Mouse (Mus musculus) MEL (cell line): Measurements from ENCODE around the gene Olfr1294. TPM values are rescaled to one million over a fixed set of nuclear protein-coding genes. Genes with fewer than 3 reads are reported as not detected.

ENCODE experiments used
- DNase-seq: peaks from one replicate; pipeline ENCODE4 v3.0.0; 2011; ENCODE audit warnings: low read depth, low spot score
- H3K27ac ChIP-seq: 2 replicates; pipeline ENCODE4 v1.5.1; 2012; ENCODE audit warnings: low read depth, mild to moderate bottlenecking, control low read depth, low read length, moderate library complexity; ENCODE audit not compliant: control insufficient read depth
- H3K27me3 ChIP-seq, 2 experiments: fragments of 150-350 bp in 1 of 2; sonication (generic) in 1 of 2; 2 replicates each; pipeline ENCODE4 v1.6.1; 2012; ENCODE audit warnings: low read length in 2 of 2, mild to moderate bottlenecking in 2 of 2, improper control_type of control experiment in 1 of 2, moderate library complexity in 1 of 2; ENCODE audit not compliant: insufficient read depth in 2 of 2, control insufficient read depth in 1 of 2
- H3K36me3 ChIP-seq, 2 experiments: 2 replicates each; pipeline ENCODE4 v1.6.1; 2012 to 2014; ENCODE audit warnings: low read length in 2 of 2, improper control_type of control experiment in 1 of 2, inconsistent platforms in 1 of 2, mild to moderate bottlenecking in 1 of 2; ENCODE audit not compliant: insufficient read depth in 2 of 2, control insufficient read depth in 1 of 2
- H3K4me1 ChIP-seq, 2 experiments: fragments of 150-350 bp in 1 of 2; sonication (generic) in 1 of 2; 2 replicates each; pipeline ENCODE4 v1.6.1; 2012; ENCODE audit warnings: low read length in 2 of 2, improper control_type of control experiment in 1 of 2, mild to moderate bottlenecking in 1 of 2; ENCODE audit not compliant: insufficient read depth in 2 of 2, control insufficient read depth in 1 of 2
- H3K4me3 ChIP-seq, 2 experiments: fragments of 150-350 bp in 1 of 2; sonication (generic) in 1 of 2; 2 replicates each; pipeline ENCODE4 v1.5.1; 2012; ENCODE audit warnings: low read depth in 2 of 2, low read length in 2 of 2, mild to moderate bottlenecking in 2 of 2, moderate library complexity in 2 of 2, control low read depth in 1 of 2, improper control_type of control experiment in 1 of 2; ENCODE audit not compliant: control insufficient read depth in 1 of 2, insufficient read depth in 1 of 2
- H3K79me2 ChIP-seq: 2 replicates; pipeline ENCODE4 v1.6.1; 2012; ENCODE audit warnings: mild to moderate bottlenecking, low read length, moderate library complexity; ENCODE audit not compliant: control insufficient read depth, poor library complexity, insufficient read depth
- H3K9ac ChIP-seq: 2 replicates; pipeline ENCODE4 v1.6.1; 2012; ENCODE audit warnings: low read depth, mild to moderate bottlenecking, control low read depth, low read length, moderate library complexity; ENCODE audit not compliant: control insufficient read depth, poor library complexity, severe bottlenecking
- H3K9me3 ChIP-seq: fragments of 150-350 bp; sonication (generic); replicated peaks from 2 replicates; pipeline ENCODE4 v1.6.1; 2012; ENCODE audit warnings: mild to moderate bottlenecking, low read length, improper control_type of control experiment, moderate library complexity; ENCODE audit not compliant: insufficient read depth
- BHLHE40 ChIP-seq: IDR thresholded peaks from 2 replicates; pipeline ENCODE4 v1.6.1; 2012; ENCODE audit warnings: low read depth, mild to moderate bottlenecking, inconsistent platforms, low read length, improper control_type of control experiment, borderline replicate concordance
- ELF1 ChIP-seq: IDR thresholded peaks from 2 replicates; pipeline ENCODE4 v1.6.1; 2014; ENCODE audit warnings: low read depth, mild to moderate bottlenecking, inconsistent platforms, low read length, improper control_type of control experiment, moderate library complexity
- EP300 ChIP-seq, 2 experiments: IDR thresholded peaks; 2 replicates each; pipeline ENCODE4 v1.6.1; 2011; ENCODE audit warnings: improper control_type of control experiment in 2 of 2, low read length in 2 of 2, low read depth in 1 of 2, mild to moderate bottlenecking in 1 of 2
- HCFC1 ChIP-seq: IDR thresholded peaks from 2 replicates; pipeline ENCODE4 v1.6.1; 2012; ENCODE audit warnings: low read depth, mild to moderate bottlenecking, inconsistent platforms, low read length, improper control_type of control experiment, moderate library complexity
- KAT2A ChIP-seq: conservative IDR thresholded peaks from 2 replicates; pipeline ENCODE4 v1.6.1; 2012; ENCODE audit warnings: low read depth, low read length, improper control_type of control experiment, inconsistent platforms
- MAX ChIP-seq: IDR thresholded peaks from 2 replicates; pipeline ENCODE4 v1.6.1; 2011; ENCODE audit warnings: low read length, improper control_type of control experiment
- MYB ChIP-seq: IDR thresholded peaks from 2 replicates; pipeline ENCODE4 v1.6.1; 2011; ENCODE audit warnings: mild to moderate bottlenecking, low read depth, low read length, improper control_type of control experiment
- MYC ChIP-seq: IDR thresholded peaks from 2 replicates; pipeline ENCODE4 v1.6.1; 2011; ENCODE audit warnings: low read depth, mild to moderate bottlenecking, low read length, improper control_type of control experiment, moderate library complexity
- POLR2AphosphoS5 ChIP-seq: IDR thresholded peaks from 2 replicates; pipeline ENCODE4 v1.6.1; 2012; ENCODE audit warnings: low read depth, borderline replicate concordance, mild to moderate bottlenecking, inconsistent platforms, low read length, moderate library complexity, mixed read lengths
- RCOR1 ChIP-seq: IDR thresholded peaks from 2 replicates; pipeline ENCODE4 v1.6.1; 2012; ENCODE audit warnings: low read depth, mild to moderate bottlenecking, inconsistent platforms, low read length, improper control_type of control experiment
- UBTF ChIP-seq: IDR thresholded peaks from 2 replicates; pipeline ENCODE4 v1.6.1; 2012; ENCODE audit warnings: low read depth, mild to moderate bottlenecking, inconsistent platforms, low read length, improper control_type of control experiment, moderate library complexity, borderline replicate concordance; ENCODE audit not compliant: insufficient read depth
- USF1 ChIP-seq: IDR thresholded peaks from 2 replicates; pipeline ENCODE4 v1.6.1; 2014; ENCODE audit warnings: low read depth, mild to moderate bottlenecking, inconsistent platforms, low read length, improper control_type of control experiment, moderate library complexity
- polyA plus RNA-seq, 2 experiments: library from polyadenylated mRNA; stranded (reverse) in 1 of 2; unstranded in 1 of 2; fragments of >175 nt in 1 of 2; fragments of >200 nt in 1 of 2; gene quantifications; 2 replicates each; pipeline versions ENCODE4 v1.2.1 to v1.2.4; 2012; ENCODE audit warnings: low replicate concordance in 2 of 2, low read depth in 1 of 2; ENCODE audit not compliant: insufficient read length in 2 of 2, insufficient read depth in 1 of 2, missing spikeins in 1 of 2
- total RNA-seq: library from RNA; depleted of rRNA; stranded (reverse); fragments of 300-350 nt; gene quantifications from 2 replicates; pipeline ENCODE4 v1.2.3, GENCODE M21; 2012; rRNA removed

Olfr1294 gene
- total and polyA plus RNA-seq, 3 experiments, result not detected

GRCm38 (mm10) chr2:111493729-111494128 lies 46.4 kb downstream of the Olfr1294 start, which contains the start of gene Olfr1290:
Gene Olfr1290 (minus strand): TSS chr2:111493829.
- no peak for DNase-seq
- no peak within 1 kb of the TSS for H3K27ac ChIP-seq
- no peak for TF ChIP-seq POLR2AphosphoS5
- TF ChIP-seq MYC, result no peak
- TF ChIP-seq UBTF, result no peak
- TF ChIP-seq EP300 (IDR thresholded peaks at IDR 0.05; ENCODE audit: low read depth in 1 of 2, low read length in 2 of 2), result no peak
- no peak for TF ChIP-seq USF1
- TF ChIP-seq HCFC1, result no peak
- no peak for TF ChIP-seq KAT2A
- TF ChIP-seq BHLHE40, result no peak
- TF ChIP-seq RCOR1, result no peak
- no peak for TF ChIP-seq MYB
- no peak for TF ChIP-seq MAX
- TF ChIP-seq ELF1, result no peak
- no peak within 1 kb of the TSS for H3K4me3 ChIP-seq
- no peaks in the 10 kb centered on the region for H3K79me2 ChIP-seq
- no peak within 1 kb of the TSS for H3K9ac ChIP-seq
- no peaks in the 10 kb centered on the region for H3K36me3 ChIP-seq
- H3K4me1 ChIP-seq, result no peaks in the 10 kb centered on the region
- no peaks in the 10 kb centered on the region for H3K27me3 ChIP-seq
- no peaks in the 10 kb centered on the region for H3K9me3 ChIP-seq

Other genes with a start within 250 kb of the Olfr1294 start
- not detected in 2 replicates for gene Olfr1279, start 239.7 kb downstream of the Olfr1294 start, total RNA-seq
- gene Olfr1279, start 239.7 kb downstream of the Olfr1294 start, polyA plus RNA-seq, result not detected
- gene Olfr1280, start 226.3 kb downstream of the Olfr1294 start, total RNA-seq, result not detected in 2 replicates
- gene Olfr1280, start 226.3 kb downstream of the Olfr1294 start, polyA plus RNA-seq, result not detected
- gene Olfr1281, start 213.8 kb downstream of the Olfr1294 start, total RNA-seq, result not detected in 2 replicates
- not detected for gene Olfr1281, start 213.8 kb downstream of the Olfr1294 start, polyA plus RNA-seq
- gene Olfr1282, start 204.2 kb downstream of the Olfr1294 start, total RNA-seq, result not detected in 2 replicates
- not detected for gene Olfr1282, start 204.2 kb downstream of the Olfr1294 start, polyA plus RNA-seq
- not detected in 2 replicates for gene Olfr1283, start 173.5 kb downstream of the Olfr1294 start, total RNA-seq
- not detected for gene Olfr1283, start 173.5 kb downstream of the Olfr1294 start, polyA plus RNA-seq
- not detected in 2 replicates for gene Olfr1284, start 164.8 kb downstream of the Olfr1294 start, total RNA-seq
- gene Olfr1284, start 164.8 kb downstream of the Olfr1294 start, polyA plus RNA-seq, result not detected
- gene Olfr1286, start 117.2 kb downstream of the Olfr1294 start, total RNA-seq, result not detected in 2 replicates
- gene Olfr1286, start 117.2 kb downstream of the Olfr1294 start, polyA plus RNA-seq, result not detected
- gene Olfr1287, start 91.1 kb downstream of the Olfr1294 start, total RNA-seq, result not detected in 2 replicates
- gene Olfr1287, start 91.1 kb downstream of the Olfr1294 start, polyA plus RNA-seq, result not detected
- not detected in 2 replicates for gene Olfr1288, start 66.2 kb downstream of the Olfr1294 start, total RNA-seq
- not detected for gene Olfr1288, start 66.2 kb downstream of the Olfr1294 start, polyA plus RNA-seq
- not detected in 2 replicates for gene Olfr1289, start 59.5 kb downstream of the Olfr1294 start, total RNA-seq
- not detected for gene Olfr1289, start 59.5 kb downstream of the Olfr1294 start, polyA plus RNA-seq
- gene Olfr1290, start 46.5 kb downstream of the Olfr1294 start, total RNA-seq, result not detected in 2 replicates
- gene Olfr1290, start 46.5 kb downstream of the Olfr1294 start, polyA plus RNA-seq, result not detected
- gene Olfr1291-ps1, start 43.1 kb downstream of the Olfr1294 start, total RNA-seq, result not detected in 2 replicates
- not detected for gene Olfr1291-ps1, start 43.1 kb downstream of the Olfr1294 start, polyA plus RNA-seq
- gene Olfr1293-ps, start 15.1 kb downstream of the Olfr1294 start, total RNA-seq, result not detected in 2 replicates
- not detected for gene Olfr1293-ps, start 15.1 kb downstream of the Olfr1294 start, polyA plus RNA-seq
- gene Olfr1295, start 29.4 kb upstream of the Olfr1294 start, total RNA-seq, result not detected in 2 replicates
- gene Olfr1295, start 29.4 kb upstream of the Olfr1294 start, polyA plus RNA-seq, result not detected
- gene Olfr1297, start 86.2 kb upstream of the Olfr1294 start, total RNA-seq, result not detected in 2 replicates
- gene Olfr1297, start 86.2 kb upstream of the Olfr1294 start, polyA plus RNA-seq, result not detected
- not detected in 2 replicates for gene Olfr1298, start 108.9 kb upstream of the Olfr1294 start, total RNA-seq
- not detected for gene Olfr1298, start 108.9 kb upstream of the Olfr1294 start, polyA plus RNA-seq
- gene Olfr1299, start 121.1 kb upstream of the Olfr1294 start, total RNA-seq, result not detected in 2 replicates
- gene Olfr1299, start 121.1 kb upstream of the Olfr1294 start, polyA plus RNA-seq, result not detected
- not detected in 2 replicates for gene Olfr1301, start 210.7 kb upstream of the Olfr1294 start, total RNA-seq
- not detected for gene Olfr1301, start 210.7 kb upstream of the Olfr1294 start, polyA plus RNA-seq
- not detected in 2 replicates for gene Olfr1302, start 237.1 kb upstream of the Olfr1294 start, total RNA-seq
- gene Olfr1302, start 237.1 kb upstream of the Olfr1294 start, polyA plus RNA-seq, result not detected